Mouse (Mus musculus): ENCODE results near the gene Slc35e3. TPM values are rescaled to one million over a fixed set of nuclear protein-coding genes. Genes with fewer than 3 reads are reported as not detected.

The Slc35e3 gene
- polyA plus RNA-seq, 1 experiment from 2014 or later: 19.8 TPM

- Histone ChIP-seq H3K4me3 (ENCODE audit: low read depth, low read length) (no peak overlapping the region), H3K36me3 (ENCODE audit: control insufficient read depth, insufficient read depth, low read length) (peaks cover 24% of the 10 kb centered on the region), H3K4me2 (ENCODE audit: low read depth, severe bottlenecking) (no peak overlapping the region), H3K9ac (ENCODE audit: low read length) (no peak overlapping the region), H3K4me1 (ENCODE audit: control insufficient read depth, insufficient read depth, low read length) (no peaks in the 10 kb centered on the region), H3K27me3 (ENCODE audit: control insufficient read depth, insufficient read depth, low read length) (no peaks in the 10 kb centered on the region), H3K9me3 (ENCODE audit: control insufficient read depth, low read length) (no peaks in the 10 kb centered on the region), H3K27ac (replicated peaks; ENCODE audit: low read depth, low read length) (no peak overlapping the region)
- DNase-seq (ENCODE audit: low spot score) (no peak), ATAC-seq (ENCODE audit: insufficient number of reproducible peaks, low FRiP score, low TSS enrichment, low read depth) (no peak)
- WGBS: 98% methylated on average over 7 of the region's 7 CpGs
Measured at GRCm38 (mm10) chr10:117784646-117785045, 38.5 kb upstream of the Slc35e3 start.

- Histone ChIP-seq H3K9me3 (ENCODE audit: control insufficient read depth, low read length) (no peaks in the 10 kb centered on the region), H3K36me3 (ENCODE audit: control insufficient read depth, insufficient read depth, low read length) (peaks cover 26% of the 10 kb centered on the region), H3K27ac (replicated peaks; ENCODE audit: low read depth, low read length) (no peak overlapping the region), H3K9ac (ENCODE audit: low read length) (no peak overlapping the region), H3K4me1 (ENCODE audit: control insufficient read depth, insufficient read depth, low read length) (no peaks in the 10 kb centered on the region), H3K4me2 (ENCODE audit: low read depth, severe bottlenecking) (no peak overlapping the region), H3K4me3 (ENCODE audit: low read depth, low read length) (no peak overlapping the region), H3K27me3 (ENCODE audit: control insufficient read depth, insufficient read depth, low read length) (no peaks in the 10 kb centered on the region)
- WGBS: 95% methylated on average over 13 of the region's 13 CpGs
- no peak for ATAC-seq (ENCODE audit: insufficient number of reproducible peaks, low FRiP score, low TSS enrichment, low read depth)
- DNase-seq (ENCODE audit: low spot score): no peak
Measured at GRCm38 (mm10) chr10:117783786-117784420, 37.7 kb upstream of the Slc35e3 start.

- no peaks in the 10 kb centered on the region for H3K4me1 ChIP-seq (ENCODE audit: control insufficient read depth, insufficient read depth, low read length)
- ATAC-seq (ENCODE audit: insufficient number of reproducible peaks, low FRiP score, low TSS enrichment, low read depth) (no peak), DNase-seq (ENCODE audit: low spot score) (no peak)
- no peak overlapping the region for H3K27ac ChIP-seq (replicated peaks; ENCODE audit: low read depth, low read length)
- WGBS: 95% methylated on average over 14 of the region's 14 CpGs
- no peaks in the 10 kb centered on the region for H3K9me3 ChIP-seq (ENCODE audit: control insufficient read depth, low read length)
- no peaks in the 10 kb centered on the region for H3K27me3 ChIP-seq (ENCODE audit: control insufficient read depth, insufficient read depth, low read length)
- H3K9ac ChIP-seq (ENCODE audit: low read length): no peak overlapping the region
- no peak overlapping the region for H3K4me2 ChIP-seq (ENCODE audit: low read depth, severe bottlenecking)
- no peak overlapping the region for H3K4me3 ChIP-seq (ENCODE audit: low read depth, low read length)
- H3K36me3 ChIP-seq (ENCODE audit: control insufficient read depth, insufficient read depth, low read length): peaks cover 33% of the 10 kb centered on the region
Measured at GRCm38 (mm10) chr10:117782491-117783260, 36.5 kb upstream of the Slc35e3 start.

- WGBS: 91% methylated on average over 2 of the region's 2 CpGs
- DNase-seq (ENCODE audit: low spot score) (no peak), ATAC-seq (ENCODE audit: insufficient number of reproducible peaks, low FRiP score, low TSS enrichment, low read depth) (no peak)
Measured at GRCm38 (mm10) chr10:117782056-117782455, 35.9 kb upstream of the Slc35e3 start.

GRCm38 (mm10) chr10:117781021-117781725, 35.0 kb upstream of the Slc35e3 start:
- H3K4me3 ChIP-seq (ENCODE audit: low read depth, low read length): no peak overlapping the region
- no peak overlapping the region for H3K4me2 ChIP-seq (ENCODE audit: low read depth, severe bottlenecking)
- peaks cover 30% of the 10 kb centered on the region for H3K36me3 ChIP-seq (ENCODE audit: control insufficient read depth, insufficient read depth, low read length)
- H3K9ac ChIP-seq (ENCODE audit: low read length): no peak overlapping the region
- 97% methylated on average over 17 of the region's 17 CpGs for WGBS
- ATAC-seq (ENCODE audit: insufficient number of reproducible peaks, low FRiP score, low TSS enrichment, low read depth) (no peak), DNase-seq (ENCODE audit: low spot score) (no peak)
- H3K27ac ChIP-seq (replicated peaks; ENCODE audit: low read depth, low read length): no peak overlapping the region
- no peaks in the 10 kb centered on the region for H3K9me3 ChIP-seq (ENCODE audit: control insufficient read depth, low read length)
- H3K4me1 ChIP-seq (ENCODE audit: control insufficient read depth, insufficient read depth, low read length): no peaks in the 10 kb centered on the region
- H3K27me3 ChIP-seq (ENCODE audit: control insufficient read depth, insufficient read depth, low read length): no peaks in the 10 kb centered on the region

More at GRCm38 (mm10) chr10:117782056-117782455, 35.9 kb upstream of the Slc35e3 start:
- Histone ChIP-seq H3K27me3 (ENCODE audit: control insufficient read depth, insufficient read depth, low read length) (no peaks in the 10 kb centered on the region), H3K4me1 (ENCODE audit: control insufficient read depth, insufficient read depth, low read length) (no peaks in the 10 kb centered on the region), H3K36me3 (ENCODE audit: control insufficient read depth, insufficient read depth, low read length) (peaks cover 33% of the 10 kb centered on the region), H3K9ac (ENCODE audit: low read length) (no peak overlapping the region), H3K4me3 (ENCODE audit: low read depth, low read length) (no peak overlapping the region), H3K27ac (replicated peaks; ENCODE audit: low read depth, low read length) (no peak overlapping the region), H3K4me2 (ENCODE audit: low read depth, severe bottlenecking) (no peak overlapping the region), H3K9me3 (ENCODE audit: control insufficient read depth, low read length) (no peaks in the 10 kb centered on the region)

- no peak overlapping the region for H3K27ac ChIP-seq (replicated peaks; ENCODE audit: low read depth, low read length)
- H3K9me3 ChIP-seq (ENCODE audit: control insufficient read depth, low read length): no peaks in the 10 kb centered on the region
- no peak overlapping the region for H3K9ac ChIP-seq (ENCODE audit: low read length)
- no peaks in the 10 kb centered on the region for H3K4me1 ChIP-seq (ENCODE audit: control insufficient read depth, insufficient read depth, low read length)
- 93% methylated on average over 6 of the region's 6 CpGs for WGBS
- no peaks in the 10 kb centered on the region for H3K27me3 ChIP-seq (ENCODE audit: control insufficient read depth, insufficient read depth, low read length)
- no peak for DNase-seq (ENCODE audit: low spot score)
- H3K4me2 ChIP-seq (ENCODE audit: low read depth, severe bottlenecking): no peak overlapping the region
- no peak for ATAC-seq (ENCODE audit: insufficient number of reproducible peaks, low FRiP score, low TSS enrichment, low read depth)
- no peak overlapping the region for H3K4me3 ChIP-seq (ENCODE audit: low read depth, low read length)
- H3K36me3 ChIP-seq (ENCODE audit: control insufficient read depth, insufficient read depth, low read length): peaks cover 27% of the 10 kb centered on the region; the same call in 1 of the 2 replicates
Measured at GRCm38 (mm10) chr10:117780306-117780911, 34.2 kb upstream of the Slc35e3 start.

- Histone ChIP-seq H3K27ac (replicated peaks; ENCODE audit: low read depth, low read length) (no peak overlapping the region), H3K4me3 (ENCODE audit: low read depth, low read length) (no peak overlapping the region), H3K9me3 (ENCODE audit: control insufficient read depth, low read length) (no peaks in the 10 kb centered on the region), H3K4me2 (ENCODE audit: low read depth, severe bottlenecking) (no peak overlapping the region), H3K27me3 (ENCODE audit: control insufficient read depth, insufficient read depth, low read length) (no peaks in the 10 kb centered on the region), H3K9ac (ENCODE audit: low read length) (no peak overlapping the region), H3K4me1 (ENCODE audit: control insufficient read depth, insufficient read depth, low read length) (no peaks in the 10 kb centered on the region), H3K36me3 (ENCODE audit: control insufficient read depth, insufficient read depth, low read length) (peaks cover 27% of the 10 kb centered on the region; the same call in 1 of the 2 replicates)
- DNase-seq (ENCODE audit: low spot score) (no peak), ATAC-seq (ENCODE audit: insufficient number of reproducible peaks, low FRiP score, low TSS enrichment, low read depth) (no peak)
- WGBS: 93% methylated on average over 8 of the region's 8 CpGs
Measured at GRCm38 (mm10) chr10:117779581-117780305, 33.6 kb upstream of the Slc35e3 start.

- H3K4me1 ChIP-seq (ENCODE audit: control insufficient read depth, insufficient read depth, low read length): no peaks in the 10 kb centered on the region
- DNase-seq (ENCODE audit: low spot score) (no peak), ATAC-seq (ENCODE audit: insufficient number of reproducible peaks, low FRiP score, low TSS enrichment, low read depth) (no peak)
- peaks cover 32% of the 10 kb centered on the region for H3K36me3 ChIP-seq (ENCODE audit: control insufficient read depth, insufficient read depth, low read length)
- H3K4me2 ChIP-seq (ENCODE audit: low read depth, severe bottlenecking): no peak overlapping the region
- H3K27ac ChIP-seq (replicated peaks; ENCODE audit: low read depth, low read length): no peak overlapping the region
- no peaks in the 10 kb centered on the region for H3K9me3 ChIP-seq (ENCODE audit: control insufficient read depth, low read length)
- no peak overlapping the region for H3K9ac ChIP-seq (ENCODE audit: low read length)
- no peaks in the 10 kb centered on the region for H3K27me3 ChIP-seq (ENCODE audit: control insufficient read depth, insufficient read depth, low read length)
- 86% methylated on average over 4 of the region's 4 CpGs for WGBS
- no peak overlapping the region for H3K4me3 ChIP-seq (ENCODE audit: low read depth, low read length)
Measured at GRCm38 (mm10) chr10:117778951-117779350, 32.8 kb upstream of the Slc35e3 start.

Data from limb, embryonic 11.5 days (tissue).